Mouse (Mus musculus): ENCODE data around the gene Gm20388. TPM values are rescaled to one million over a fixed set of nuclear protein-coding genes. Genes with fewer than 3 reads are reported as not detected.
A peak's percentile ranks its signal among the peaks of the same experiment; 100 is the strongest.

Gene Gm20388
- polyA plus RNA-seq, 1 experiment from 2014 or later: 7.4 TPM

DNA sequence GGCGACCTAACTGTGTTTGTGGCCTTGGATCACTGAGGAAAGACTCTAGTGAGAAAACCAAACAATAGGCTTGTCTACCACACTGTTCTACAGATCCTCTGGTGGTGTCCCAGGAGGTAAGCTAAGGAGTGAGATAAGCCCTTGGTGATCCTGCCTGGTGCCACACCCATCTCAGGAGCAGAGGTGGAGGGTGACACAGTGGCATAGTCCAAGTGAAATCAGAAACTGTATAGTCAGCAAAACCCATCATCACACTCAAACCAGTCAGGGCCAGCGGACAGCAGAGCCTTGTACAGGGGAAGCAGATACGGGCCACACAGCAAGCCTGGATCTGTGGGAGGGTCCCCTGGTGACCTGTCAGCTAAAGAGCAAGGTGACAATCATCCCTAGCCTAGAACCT, 1454.5 kb downstream of the Gm20388 start:
- no peak overlapping the region for H3K4me2 ChIP-seq
- H3K27me3 ChIP-seq: peaks cover 15% of the 10 kb centered on the region
- H3K9me3 ChIP-seq (replicated peaks): no peaks in the 10 kb centered on the region
- H3K9ac ChIP-seq: no peak overlapping the region
- no peak for ATAC-seq (replicated peaks; ENCODE audit: low FRiP score)
- 72% methylated on average over 3 of the region's 3 CpGs for WGBS
- H3K4me1 ChIP-seq: peaks cover 71% of the 10 kb centered on the region
- no peaks in the 10 kb centered on the region for H3K36me3 ChIP-seq
- H3K27ac ChIP-seq: peak overlapping the region; percentile 71
- no peak overlapping the region for H3K4me3 ChIP-seq (replicated peaks)

- Histone ChIP-seq H3K27me3 (peaks cover 18% of the 10 kb centered on the region), H3K4me1 (peaks cover 67% of the 10 kb centered on the region), H3K4me2 (no peak overlapping the region), H3K36me3 (no peaks in the 10 kb centered on the region), H3K9ac (no peak overlapping the region), H3K9me3 (replicated peaks) (no peaks in the 10 kb centered on the region), H3K27ac (peak overlapping the region; percentile 51), H3K4me3 (replicated peaks) (no peak overlapping the region)
- ATAC-seq (replicated peaks; ENCODE audit: low FRiP score): no peak
- 67% methylated on average over 12 of the region's 12 CpGs for WGBS
Measured at GRCm38 (mm10) chr8:121366655-121367054, 1456.0 kb downstream of the Gm20388 start.

DNA sequence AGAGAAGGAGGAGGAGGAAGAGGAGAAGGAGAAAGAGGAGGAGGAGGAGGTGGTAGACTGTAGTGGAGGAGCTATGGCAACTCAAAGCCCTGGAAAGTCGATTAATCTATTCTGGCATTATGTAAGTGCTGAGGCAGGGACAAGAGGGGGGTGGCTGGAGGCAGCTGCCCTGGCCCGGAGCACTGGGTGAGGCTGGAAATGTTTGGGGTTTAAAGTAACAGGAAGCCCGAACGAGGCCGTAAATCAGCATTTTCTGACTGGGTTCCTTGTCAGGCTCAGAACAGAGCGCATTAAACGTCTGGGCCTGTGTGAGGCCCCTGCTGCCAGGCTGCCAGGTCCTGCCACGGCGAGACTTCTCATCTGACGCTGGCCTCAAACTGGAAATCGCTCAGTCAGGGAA, 1458.2 kb downstream of the Gm20388 start:
- Histone ChIP-seq H3K4me2 (no peak overlapping the region), H3K9ac (no peak overlapping the region), H3K9me3 (replicated peaks) (no peaks in the 10 kb centered on the region), H3K36me3 (no peaks in the 10 kb centered on the region), H3K27ac (peak overlapping the region; percentile 59), H3K27me3 (peaks cover 18% of the 10 kb centered on the region), H3K4me1 (peaks cover 83% of the 10 kb centered on the region), H3K4me3 (replicated peaks) (no peak overlapping the region)
- 12% methylated on average over 11 of the region's 11 CpGs for WGBS
- ATAC-seq (replicated peaks; ENCODE audit: low FRiP score): 0 out of 2 replicates have a peak, but pooled peaks have one; percentile 22

DNA sequence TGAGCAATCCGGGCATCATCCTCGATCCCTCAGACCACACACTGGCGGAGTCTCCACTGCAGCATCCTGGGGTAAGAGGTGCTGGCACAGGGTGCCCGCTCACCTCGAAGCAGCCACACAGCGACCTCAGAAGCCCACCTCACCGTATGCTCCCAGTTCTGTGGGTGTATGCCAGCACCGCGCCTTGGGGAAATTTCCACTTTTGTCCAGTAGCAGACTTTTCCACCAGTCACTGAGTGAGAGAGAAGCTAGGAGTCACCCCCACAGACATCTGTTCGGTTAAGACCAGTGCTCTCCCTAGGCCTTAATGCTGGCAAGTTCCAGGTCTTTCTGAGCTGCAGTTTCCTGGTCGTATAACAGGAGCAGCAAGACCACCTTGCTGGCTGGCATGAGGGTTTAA, 1458.7 kb downstream of the Gm20388 start:
- peaks cover 18% of the 10 kb centered on the region for H3K27me3 ChIP-seq
- H3K4me2 ChIP-seq: no peak overlapping the region
- 69% methylated on average over 11 of the region's 11 CpGs for WGBS
- no peak for ATAC-seq (replicated peaks; ENCODE audit: low FRiP score)
- H3K27ac ChIP-seq: peak overlapping the region; percentile 59
- no peaks in the 10 kb centered on the region for H3K36me3 ChIP-seq
- H3K4me3 ChIP-seq (replicated peaks): no peak overlapping the region
- no peaks in the 10 kb centered on the region for H3K9me3 ChIP-seq (replicated peaks)
- peaks cover 83% of the 10 kb centered on the region for H3K4me1 ChIP-seq
- no peak overlapping the region for H3K9ac ChIP-seq

GRCm38 (mm10) chr8:121371287-121371686, 1460.6 kb downstream of the Gm20388 start:
- Histone ChIP-seq H3K9me3 (replicated peaks) (no peaks in the 10 kb centered on the region), H3K27me3 (peaks cover 18% of the 10 kb centered on the region), H3K27ac (no peak overlapping the region), H3K4me2 (no peak overlapping the region), H3K36me3 (no peaks in the 10 kb centered on the region), H3K4me1 (peaks cover 86% of the 10 kb centered on the region), H3K4me3 (replicated peaks) (no peak overlapping the region), H3K9ac (no peak overlapping the region)
- no peak for ATAC-seq (replicated peaks; ENCODE audit: low FRiP score)
- WGBS: 46% methylated on average over 9 of the region's 9 CpGs

- Histone ChIP-seq H3K4me3 (replicated peaks) (no peak overlapping the region), H3K27ac (peak overlapping the region; percentile 64), H3K9ac (no peak overlapping the region), H3K4me2 (no peak overlapping the region), H3K27me3 (peaks cover 18% of the 10 kb centered on the region), H3K9me3 (replicated peaks) (no peaks in the 10 kb centered on the region), H3K4me1 (peaks cover 87% of the 10 kb centered on the region), H3K36me3 (no peaks in the 10 kb centered on the region)
- ATAC-seq (replicated peaks; ENCODE audit: low FRiP score): no peak
- WGBS: 78% methylated on average over 25 of the region's 25 CpGs
Measured at GRCm38 (mm10) chr8:121371911-121372638, 1461.4 kb downstream of the Gm20388 start.

GRCm38 (mm10) chr8:121372639-121372986, 1462.0 kb downstream of the Gm20388 start:
- Histone ChIP-seq H3K4me3 (replicated peaks) (no peak overlapping the region), H3K4me2 (no peak overlapping the region), H3K9me3 (replicated peaks) (no peaks in the 10 kb centered on the region), H3K9ac (no peak overlapping the region), H3K4me1 (peaks cover 92% of the 10 kb centered on the region), H3K27ac (peak overlapping the region; percentile 64), H3K27me3 (peaks cover 18% of the 10 kb centered on the region), H3K36me3 (no peaks in the 10 kb centered on the region)
- no peak for ATAC-seq (replicated peaks; ENCODE audit: low FRiP score)
- WGBS: 74% methylated on average over 10 of the region's 10 CpGs

DNA sequence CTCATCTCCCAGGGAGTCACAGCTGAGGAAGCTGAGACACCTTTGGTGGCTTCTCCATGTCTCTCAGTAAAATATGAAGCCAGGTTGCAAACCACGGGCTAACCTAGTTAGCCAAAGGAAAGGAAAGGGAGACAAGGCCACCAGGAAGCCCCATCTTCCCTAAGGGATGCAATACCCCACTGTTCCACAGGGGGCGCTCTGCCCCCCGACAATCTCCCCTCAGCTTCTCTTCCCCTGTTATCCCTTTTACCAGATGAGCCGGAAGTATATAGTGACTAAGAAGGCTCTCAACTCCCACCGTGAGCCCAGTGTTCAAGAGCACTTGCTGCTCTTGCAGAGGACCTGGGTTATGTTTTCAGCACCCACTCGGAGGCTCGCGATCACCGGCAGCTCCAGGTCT, 1463.6 kb downstream of the Gm20388 start:
- Histone ChIP-seq H3K4me3 (replicated peaks) (no peak overlapping the region), H3K36me3 (no peaks in the 10 kb centered on the region), H3K27ac (peak overlapping the region; percentile 93), H3K9me3 (replicated peaks) (no peaks in the 10 kb centered on the region), H3K9ac (no peak overlapping the region), H3K4me1 (peaks cover 92% of the 10 kb centered on the region), H3K27me3 (peaks cover 12% of the 10 kb centered on the region; the same call in 1 of the 2 replicates), H3K4me2 (0 out of 2 replicates have a peak overlapping the region, but pooled peaks have one; percentile 7)
- 44% methylated on average over 9 of the region's 9 CpGs for WGBS
- no peak for ATAC-seq (replicated peaks; ENCODE audit: low FRiP score)

- H3K27me3 ChIP-seq: peaks cover 9% of the 10 kb centered on the region
- 0 out of 2 replicates have a peak overlapping the region, but pooled peaks have one; percentile 7 for H3K4me2 ChIP-seq
- 10% methylated on average over 8 of the region's 8 CpGs for WGBS
- H3K27ac ChIP-seq: peak overlapping the region; percentile 93
- peaks cover 92% of the 10 kb centered on the region for H3K4me1 ChIP-seq
- H3K9ac ChIP-seq: no peak overlapping the region
- no peak overlapping the region for H3K4me3 ChIP-seq (replicated peaks)
- no peak for ATAC-seq (replicated peaks; ENCODE audit: low FRiP score)
- no peaks in the 10 kb centered on the region for H3K36me3 ChIP-seq
- H3K9me3 ChIP-seq (replicated peaks): no peaks in the 10 kb centered on the region
Measured at GRCm38 (mm10) chr8:121374777-121375176, 1464.1 kb downstream of the Gm20388 start.

- Histone ChIP-seq H3K4me1 (peaks cover 90% of the 10 kb centered on the region), H3K4me2 (no peak overlapping the region), H3K27ac (peak overlapping the region; percentile 93), H3K27me3 (peaks cover 2% of the 10 kb centered on the region; the same call in 1 of the 2 replicates), H3K9me3 (replicated peaks) (no peaks in the 10 kb centered on the region), H3K9ac (no peak overlapping the region), H3K4me3 (replicated peaks) (no peak overlapping the region), H3K36me3 (no peaks in the 10 kb centered on the region)
- WGBS: 20% methylated on average over 10 of the region's 10 CpGs
- ATAC-seq (replicated peaks; ENCODE audit: low FRiP score): peak; percentile 52
Measured at GRCm38 (mm10) chr8:121376116-121376950, 1465.7 kb downstream of the Gm20388 start.

GRCm38 (mm10) chr8:121377680-121378079, 1467.0 kb downstream of the Gm20388 start:
- Histone ChIP-seq H3K27ac (peak overlapping the region; percentile 93), H3K9me3 (replicated peaks) (no peaks in the 10 kb centered on the region), H3K27me3 (peaks cover 2% of the 10 kb centered on the region; the same call in 1 of the 2 replicates), H3K4me3 (replicated peaks) (no peak overlapping the region), H3K9ac (no peak overlapping the region), H3K4me2 (peak overlapping the region; percentile 7; the same call in 1 of the 2 replicates), H3K36me3 (no peaks in the 10 kb centered on the region), H3K4me1 (peaks cover 91% of the 10 kb centered on the region)
- peak; percentile 75 for ATAC-seq (replicated peaks; ENCODE audit: low FRiP score)
- WGBS: 3% methylated on average over 10 of the region's 10 CpGs

DNA sequence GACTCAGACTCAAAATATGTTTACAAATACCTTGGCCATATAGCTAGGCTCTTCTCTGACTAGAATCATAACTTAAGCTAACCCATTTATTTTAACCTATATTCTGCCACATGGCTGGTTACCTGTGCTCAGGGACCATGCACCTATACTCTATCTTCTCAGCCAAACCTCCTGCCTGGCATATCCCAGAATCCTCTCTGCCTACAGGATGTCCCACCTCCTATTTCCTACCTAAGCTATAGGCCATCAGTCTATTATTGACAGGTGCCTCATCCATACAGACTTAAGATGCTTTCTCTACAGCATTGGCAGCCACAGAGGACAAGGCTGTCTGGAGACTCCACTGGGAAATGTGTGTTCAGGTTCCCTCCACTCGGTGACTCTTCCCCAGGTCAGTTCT, 1468.7 kb downstream of the Gm20388 start:
- Histone ChIP-seq H3K4me3 (replicated peaks) (no peak overlapping the region), H3K9ac (no peak overlapping the region), H3K27me3 (peaks cover 9% of the 10 kb centered on the region), H3K27ac (0 out of 2 replicates have a peak overlapping the region, but pooled peaks have one; percentile 93), H3K36me3 (no peaks in the 10 kb centered on the region), H3K4me1 (peaks cover 88% of the 10 kb centered on the region), H3K4me2 (no peak overlapping the region), H3K9me3 (replicated peaks) (no peaks in the 10 kb centered on the region)
- 79% methylated on average over 1 of the region's 1 CpGs for WGBS
- no peak for ATAC-seq (replicated peaks; ENCODE audit: low FRiP score)
